Mouse (Mus musculus): ENCODE results near the gene Mtch1. TPM values are rescaled to one million over a fixed set of nuclear protein-coding genes. Genes with fewer than 3 reads are reported as not detected.

Mtch1 gene
- polyA plus RNA-seq, 1 experiment from 2014 or later, result 235 TPM

GRCm38 (mm10) chr17:29312082-29312481 is 35.7 kb downstream of the Mtch1 start:
- H3K4me2 ChIP-seq (replicated peaks), result no peak overlapping the region
- ATAC-seq, result no peak
- H3K4me1 ChIP-seq (replicated peaks), result no peaks in the 10 kb centered on the region
- H3K27me3 ChIP-seq (replicated peaks), result no peaks in the 10 kb centered on the region
- H3K36me3 ChIP-seq, result no peaks in the 10 kb centered on the region
- no peaks in the 10 kb centered on the region for H3K9me3 ChIP-seq
- WGBS, result 90% methylated on average over 2 of the region's 2 CpGs
- H3K27ac ChIP-seq, result no peak overlapping the region
- no peak overlapping the region for H3K9ac ChIP-seq
- no peak overlapping the region for H3K4me3 ChIP-seq (replicated peaks)

- H3K9me3 ChIP-seq, result no peaks in the 10 kb centered on the region
- no peak overlapping the region for H3K27ac ChIP-seq
- H3K36me3 ChIP-seq, result no peaks in the 10 kb centered on the region
- 92% methylated on average over 8 of the region's 8 CpGs for WGBS
- H3K27me3 ChIP-seq (replicated peaks), result no peaks in the 10 kb centered on the region
- no peak overlapping the region for H3K9ac ChIP-seq
- no peaks in the 10 kb centered on the region for H3K4me1 ChIP-seq (replicated peaks)
- no peak overlapping the region for H3K4me2 ChIP-seq (replicated peaks)
- no peak overlapping the region for H3K4me3 ChIP-seq (replicated peaks)
- no peak for ATAC-seq
These were observed 36.1 kb downstream of the Mtch1 start for GRCm38 (mm10) chr17:29311602-29312001.

- Histone ChIP-seq H3K27me3 (replicated peaks) (no peaks in the 10 kb centered on the region), H3K9me3 (no peaks in the 10 kb centered on the region), H3K36me3 (no peaks in the 10 kb centered on the region), H3K4me2 (replicated peaks) (no peak overlapping the region), H3K9ac (no peak overlapping the region), H3K4me3 (replicated peaks) (no peak overlapping the region), H3K4me1 (replicated peaks) (peaks cover 6% of the 10 kb centered on the region), H3K27ac (no peak overlapping the region)
- no peak for ATAC-seq
- WGBS, result 72% methylated on average over 21 of the region's 21 CpGs
These were observed 37.6 kb downstream of the Mtch1 start for GRCm38 (mm10) chr17:29310056-29310623.

- 65% methylated on average over 7 of the region's 7 CpGs for WGBS
- Histone ChIP-seq H3K4me1 (replicated peaks) (peaks cover 18% of the 10 kb centered on the region), H3K9ac (no peak overlapping the region), H3K27me3 (replicated peaks) (no peaks in the 10 kb centered on the region), H3K4me3 (replicated peaks) (no peak overlapping the region), H3K36me3 (no peaks in the 10 kb centered on the region), H3K9me3 (no peaks in the 10 kb centered on the region), H3K4me2 (replicated peaks) (no peak overlapping the region), H3K27ac (no peak overlapping the region)
- ATAC-seq, result no peak
These were observed 41.9 kb downstream of the Mtch1 start for GRCm38 (mm10) chr17:29305871-29306270.

- H3K4me3 ChIP-seq (replicated peaks), result no peak overlapping the region
- no peaks in the 10 kb centered on the region for H3K9me3 ChIP-seq
- H3K4me1 ChIP-seq (replicated peaks), result peaks cover 18% of the 10 kb centered on the region
- no peaks in the 10 kb centered on the region for H3K27me3 ChIP-seq (replicated peaks)
- 22% methylated on average over 15 of the region's 15 CpGs for WGBS
- 0 out of 2 replicates have a peak, but pooled peaks have one; percentile 15 for ATAC-seq
- no peak overlapping the region for H3K27ac ChIP-seq
- 0 out of 2 replicates have a peak, but pooled peaks cover 4% of the 10 kb centered on the region for H3K36me3 ChIP-seq
- no peak overlapping the region for H3K9ac ChIP-seq
- no peak overlapping the region for H3K4me2 ChIP-seq (replicated peaks)
These were observed 42.5 kb downstream of the Mtch1 start for GRCm38 (mm10) chr17:29305058-29305806.

- no peak for ATAC-seq
- H3K4me3 ChIP-seq (replicated peaks), result no peak overlapping the region
- H3K4me1 ChIP-seq (replicated peaks), result peaks cover 18% of the 10 kb centered on the region
- no peaks in the 10 kb centered on the region for H3K9me3 ChIP-seq
- no peak overlapping the region for H3K4me2 ChIP-seq (replicated peaks)
- no peak overlapping the region for H3K9ac ChIP-seq
- H3K36me3 ChIP-seq, result 0 out of 2 replicates have a peak, but pooled peaks cover 9% of the 10 kb centered on the region
- WGBS, result 54% methylated on average over 13 of the region's 13 CpGs
- H3K27ac ChIP-seq, result no peak overlapping the region
- H3K27me3 ChIP-seq (replicated peaks), result no peaks in the 10 kb centered on the region
These were observed 43.2 kb downstream of the Mtch1 start for GRCm38 (mm10) chr17:29304376-29305057.

- H3K4me3 ChIP-seq (replicated peaks), result no peak overlapping the region
- no peaks in the 10 kb centered on the region for H3K9me3 ChIP-seq
- no peak overlapping the region for H3K4me2 ChIP-seq (replicated peaks)
- peaks cover 9% of the 10 kb centered on the region; the same call in 1 of the 2 replicates for H3K36me3 ChIP-seq
- H3K27me3 ChIP-seq (replicated peaks), result no peaks in the 10 kb centered on the region
- ATAC-seq, result no peak
- H3K27ac ChIP-seq, result no peak overlapping the region
- 72% methylated on average over 3 of the region's 3 CpGs for WGBS
- H3K4me1 ChIP-seq (replicated peaks), result peaks cover 18% of the 10 kb centered on the region
- H3K9ac ChIP-seq, result no peak overlapping the region
These were observed 43.9 kb downstream of the Mtch1 start for GRCm38 (mm10) chr17:29303856-29304255.

GRCm38 (mm10) chr17:29303087-29303486 is 44.6 kb downstream of the Mtch1 start:
- no peak for ATAC-seq
- H3K4me2 ChIP-seq (replicated peaks), result no peak overlapping the region
- H3K4me3 ChIP-seq (replicated peaks), result no peak overlapping the region
- H3K9me3 ChIP-seq, result no peaks in the 10 kb centered on the region
- no peak overlapping the region for H3K9ac ChIP-seq
- H3K4me1 ChIP-seq (replicated peaks), result peaks cover 18% of the 10 kb centered on the region
- H3K27me3 ChIP-seq (replicated peaks), result no peaks in the 10 kb centered on the region
- H3K36me3 ChIP-seq, result peaks cover 9% of the 10 kb centered on the region; the same call in 1 of the 2 replicates
- no peak overlapping the region for H3K27ac ChIP-seq
- 68% methylated on average over 3 of the region's 3 CpGs for WGBS

- no peak for ATAC-seq
- Histone ChIP-seq H3K4me1 (replicated peaks) (peaks cover 18% of the 10 kb centered on the region), H3K4me2 (replicated peaks) (no peak overlapping the region), H3K27me3 (replicated peaks) (no peaks in the 10 kb centered on the region), H3K27ac (no peak overlapping the region), H3K9me3 (no peaks in the 10 kb centered on the region), H3K4me3 (replicated peaks) (no peak overlapping the region), H3K36me3 (peaks cover 9% of the 10 kb centered on the region; the same call in 1 of the 2 replicates), H3K9ac (no peak overlapping the region)
- 70% methylated on average over 5 of the region's 5 CpGs for WGBS
These were observed 45.6 kb downstream of the Mtch1 start for GRCm38 (mm10) chr17:29302149-29302548.

GRCm38 (mm10) chr17:29301421-29301820 is 46.3 kb downstream of the Mtch1 start:
- H3K4me2 ChIP-seq (replicated peaks), result no peak overlapping the region
- H3K27me3 ChIP-seq (replicated peaks), result no peaks in the 10 kb centered on the region
- H3K36me3 ChIP-seq, result peaks cover 9% of the 10 kb centered on the region; the same call in 1 of the 2 replicates
- H3K4me1 ChIP-seq (replicated peaks), result peaks cover 18% of the 10 kb centered on the region
- no peaks in the 10 kb centered on the region for H3K9me3 ChIP-seq
- H3K27ac ChIP-seq, result no peak overlapping the region
- 94% methylated on average over 6 of the region's 6 CpGs for WGBS
- no peak for ATAC-seq
- H3K4me3 ChIP-seq (replicated peaks), result no peak overlapping the region
- H3K9ac ChIP-seq, result no peak overlapping the region

GRCm38 (mm10) chr17:29300926-29301325 is 46.8 kb downstream of the Mtch1 start:
- no peak overlapping the region for H3K4me3 ChIP-seq (replicated peaks)
- no peak overlapping the region for H3K9ac ChIP-seq
- no peaks in the 10 kb centered on the region for H3K27me3 ChIP-seq (replicated peaks)
- 91% methylated on average over 7 of the region's 7 CpGs for WGBS
- peaks cover 18% of the 10 kb centered on the region for H3K4me1 ChIP-seq (replicated peaks)
- no peak for ATAC-seq
- H3K4me2 ChIP-seq (replicated peaks), result no peak overlapping the region
- H3K9me3 ChIP-seq, result no peaks in the 10 kb centered on the region
- H3K27ac ChIP-seq, result no peak overlapping the region
- H3K36me3 ChIP-seq, result peaks cover 9% of the 10 kb centered on the region; the same call in 1 of the 2 replicates

- H3K27ac ChIP-seq, result no peak overlapping the region
These were observed 48.5 kb downstream of the Mtch1 start for GRCm38 (mm10) chr17:29299282-29299681.

More at GRCm38 (mm10) chr17:29299282-29299681, 48.5 kb downstream of the Mtch1 start:
- no peaks in the 10 kb centered on the region for H3K9me3 ChIP-seq
- H3K9ac ChIP-seq, result no peak overlapping the region
- H3K4me2 ChIP-seq (replicated peaks), result no peak overlapping the region
- H3K4me3 ChIP-seq (replicated peaks), result no peak overlapping the region
- H3K4me1 ChIP-seq (replicated peaks), result peaks cover 6% of the 10 kb centered on the region; the same call in 1 of the 2 replicates
- peaks cover 9% of the 10 kb centered on the region; the same call in 1 of the 2 replicates for H3K36me3 ChIP-seq
- 87% methylated on average over 4 of the region's 4 CpGs for WGBS
- ATAC-seq, result no peak
- H3K27me3 ChIP-seq (replicated peaks), result no peaks in the 10 kb centered on the region

Measured in intestine, embryonic 15.5 days (tissue).